Mouse (Mus musculus): Measurements from ENCODE around the gene Traf3ip1. TPM values are rescaled to one million over a fixed set of nuclear protein-coding genes. Genes with fewer than 3 reads are reported as not detected.

Gene Traf3ip1
- polyA plus RNA-seq, 2 experiments: 5.1 to 16.7 TPM

- Histone ChIP-seq H3K27me3 (ENCODE audit: control insufficient read depth, insufficient read depth, low read length) (peaks cover 9% of the 10 kb centered on the region), H3K9ac (ENCODE audit: low read depth, low read length, severe bottlenecking) (no peak overlapping the region), H3K4me1 (ENCODE audit: control insufficient read depth, insufficient read depth, low read length) (peaks cover 17% of the 10 kb centered on the region), H3K27ac (replicated peaks; ENCODE audit: low read depth, low read length) (peak overlapping the region; percentile 50), H3K4me3 (replicated peaks; ENCODE audit: low read length) (no peak overlapping the region), H3K4me2 (replicated peaks; ENCODE audit: low read depth, low read length, severe bottlenecking) (0 out of 2 replicates have a peak overlapping the region, but pooled peaks have one; percentile 10), H3K9me3 (ENCODE audit: control insufficient read depth, low read length) (no peaks in the 10 kb centered on the region), H3K36me3 (ENCODE audit: control insufficient read depth, insufficient read depth, low read length) (peaks cover 10% of the 10 kb centered on the region)
- 80% methylated on average over 5 of the region's 5 CpGs for WGBS
- DNase-seq (ENCODE audit: low spot score) (no peak), ATAC-seq (ENCODE audit: low FRiP score, low read depth) (no peak)
- no peak for TF ChIP-seq POLR2A (IDR thresholded peaks at IDR 0.05; ENCODE audit: borderline replicate concordance, extremely low read depth, insufficient read depth, insufficient read length)
These were observed 38.4 kb downstream of the Traf3ip1 start for GRCm38 (mm10) chr1:91532892-91533291.

GRCm38 (mm10) chr1:91533483-91533882, 39.0 kb downstream of the Traf3ip1 start:
- peaks cover 17% of the 10 kb centered on the region for H3K4me1 ChIP-seq (ENCODE audit: control insufficient read depth, insufficient read depth, low read length)
- H3K27me3 ChIP-seq (ENCODE audit: control insufficient read depth, insufficient read depth, low read length): peaks cover 15% of the 10 kb centered on the region
- no peaks in the 10 kb centered on the region for H3K9me3 ChIP-seq (ENCODE audit: control insufficient read depth, low read length)
- ATAC-seq (ENCODE audit: low FRiP score, low read depth) (no peak), DNase-seq (ENCODE audit: low spot score) (no peak)
- TF ChIP-seq POLR2A (IDR thresholded peaks at IDR 0.05; ENCODE audit: borderline replicate concordance, extremely low read depth, insufficient read depth, insufficient read length): no peak
- WGBS: 68% methylated on average over 2 of the region's 2 CpGs
- H3K4me3 ChIP-seq (replicated peaks; ENCODE audit: low read length): no peak overlapping the region
- peaks cover 9% of the 10 kb centered on the region for H3K36me3 ChIP-seq (ENCODE audit: control insufficient read depth, insufficient read depth, low read length)
- H3K4me2 ChIP-seq (replicated peaks; ENCODE audit: low read depth, low read length, severe bottlenecking): no peak overlapping the region
- no peak overlapping the region for H3K9ac ChIP-seq (ENCODE audit: low read depth, low read length, severe bottlenecking)
- no peak overlapping the region for H3K27ac ChIP-seq (replicated peaks; ENCODE audit: low read depth, low read length)

GRCm38 (mm10) chr1:91533961-91534723, 39.7 kb downstream of the Traf3ip1 start:
- Histone ChIP-seq H3K27me3 (ENCODE audit: control insufficient read depth, insufficient read depth, low read length) (peaks cover 20% of the 10 kb centered on the region), H3K4me1 (ENCODE audit: control insufficient read depth, insufficient read depth, low read length) (peaks cover 17% of the 10 kb centered on the region), H3K4me2 (replicated peaks; ENCODE audit: low read depth, low read length, severe bottlenecking) (no peak overlapping the region), H3K9ac (ENCODE audit: low read depth, low read length, severe bottlenecking) (no peak overlapping the region), H3K4me3 (replicated peaks; ENCODE audit: low read length) (no peak overlapping the region), H3K9me3 (ENCODE audit: control insufficient read depth, low read length) (no peaks in the 10 kb centered on the region), H3K36me3 (ENCODE audit: control insufficient read depth, insufficient read depth, low read length) (peaks cover 6% of the 10 kb centered on the region; the same call in 1 of the 2 replicates), H3K27ac (replicated peaks; ENCODE audit: low read depth, low read length) (no peak overlapping the region)
- 71% methylated on average over 19 of the region's 19 CpGs for WGBS
- no peak for ATAC-seq (ENCODE audit: low FRiP score, low read depth)
- no peak for TF ChIP-seq POLR2A (IDR thresholded peaks at IDR 0.05; ENCODE audit: borderline replicate concordance, extremely low read depth, insufficient read depth, insufficient read length)
- no peak for DNase-seq (ENCODE audit: low spot score)

GRCm38 (mm10) chr1:91537786-91538569, 43.5 kb downstream of the Traf3ip1 start:
- peaks cover 23% of the 10 kb centered on the region for H3K4me1 ChIP-seq (ENCODE audit: control insufficient read depth, insufficient read depth, low read length)
- H3K36me3 ChIP-seq (ENCODE audit: control insufficient read depth, insufficient read depth, low read length): no peaks in the 10 kb centered on the region
- TF ChIP-seq POLR2A (IDR thresholded peaks at IDR 0.05; ENCODE audit: borderline replicate concordance, extremely low read depth, insufficient read depth, insufficient read length): no peak
- H3K27me3 ChIP-seq (ENCODE audit: control insufficient read depth, insufficient read depth, low read length): peaks cover 28% of the 10 kb centered on the region
- H3K4me3 ChIP-seq (replicated peaks; ENCODE audit: low read length): no peak overlapping the region
- H3K9me3 ChIP-seq (ENCODE audit: control insufficient read depth, low read length): no peaks in the 10 kb centered on the region
- no peak overlapping the region for H3K27ac ChIP-seq (replicated peaks; ENCODE audit: low read depth, low read length)
- no peak overlapping the region for H3K4me2 ChIP-seq (replicated peaks; ENCODE audit: low read depth, low read length, severe bottlenecking)
- ATAC-seq (ENCODE audit: low FRiP score, low read depth) (no peak), DNase-seq (ENCODE audit: low spot score) (no peak)
- H3K9ac ChIP-seq (ENCODE audit: low read depth, low read length, severe bottlenecking): no peak overlapping the region
- 27% methylated on average over 22 of the region's 22 CpGs for WGBS

GRCm38 (mm10) chr1:91538570-91538929, 44.1 kb downstream of the Traf3ip1 start:
- no peak for ATAC-seq (ENCODE audit: low FRiP score, low read depth)
- TF ChIP-seq POLR2A (IDR thresholded peaks at IDR 0.05; ENCODE audit: borderline replicate concordance, extremely low read depth, insufficient read depth, insufficient read length): no peak
- WGBS: 48% methylated on average over 1 of the region's 1 CpGs

More at GRCm38 (mm10) chr1:91538570-91538929, 44.1 kb downstream of the Traf3ip1 start:
- Histone ChIP-seq H3K9me3 (ENCODE audit: control insufficient read depth, low read length) (no peaks in the 10 kb centered on the region), H3K4me1 (ENCODE audit: control insufficient read depth, insufficient read depth, low read length) (peaks cover 17% of the 10 kb centered on the region), H3K36me3 (ENCODE audit: control insufficient read depth, insufficient read depth, low read length) (no peaks in the 10 kb centered on the region), H3K4me2 (replicated peaks; ENCODE audit: low read depth, low read length, severe bottlenecking) (no peak overlapping the region), H3K4me3 (replicated peaks; ENCODE audit: low read length) (no peak overlapping the region), H3K9ac (ENCODE audit: low read depth, low read length, severe bottlenecking) (no peak overlapping the region), H3K27me3 (ENCODE audit: control insufficient read depth, insufficient read depth, low read length) (peaks cover 28% of the 10 kb centered on the region), H3K27ac (replicated peaks; ENCODE audit: low read depth, low read length) (no peak overlapping the region)
- DNase-seq (ENCODE audit: low spot score): no peak

All from limb, embryonic 14.5 days (tissue).